Mouse (Mus musculus) left cerebral cortex, postnatal 4 days (tissue): ENCODE measurements around the gene Slc16a4. TPM values are rescaled to one million over a fixed set of nuclear protein-coding genes. Genes with fewer than 3 reads are reported as not detected.
A peak's percentile ranks its signal among the peaks of the same experiment; 100 is the strongest.

Experiments used
- DNase-seq: peaks from one replicate; pipeline ENCODE4 v3.0.0-alpha.2; 2022
- intact Hi-C: fragments of 180-260 bp; cut with DNase I; formaldehyde crosslinking; loops from one replicate; pipeline ENCODE4 v1.15.1; 2025
- total RNA-seq, 2 experiments: library from RNA; stranded (reverse); gene quantifications; 2 replicates each; pipeline ENCODE4 v1.2.3; 2021

Gene Slc16a4
- total RNA-seq, 2 experiments from 2014 or later = 1.0 to 1.3 TPM

DNA sequence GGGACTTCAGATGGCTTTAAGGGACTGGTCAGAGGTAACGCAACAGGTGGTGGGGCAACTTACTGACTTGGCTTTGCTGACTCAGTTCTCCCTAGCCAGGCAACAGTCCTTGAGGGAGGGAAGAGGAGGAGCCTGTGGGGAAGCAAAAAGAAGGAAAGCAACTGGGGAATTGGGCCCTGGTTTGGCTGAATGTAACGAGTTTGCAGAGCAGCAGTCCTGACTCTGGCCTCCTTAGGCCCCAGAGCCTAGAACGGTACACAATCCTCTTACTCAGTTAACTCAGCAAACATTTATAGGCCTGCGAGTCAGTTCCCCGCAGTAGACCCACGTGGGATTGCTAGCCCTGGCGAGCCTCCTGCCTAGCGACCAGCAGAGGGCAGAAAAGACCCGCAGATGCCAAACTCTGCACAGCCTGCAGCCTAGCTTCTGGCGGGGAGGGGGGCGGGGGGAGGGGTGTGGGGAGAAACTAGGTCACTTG, 66.0 kb downstream of the Slc16a4 start:
- DNase-seq = peak; percentile 83
- intact Hi-C loops = loop anchor here (2.0 kb wide), 1 partner anchor 104 kb away; no protein-coding TSS in a partner anchor

DNA sequence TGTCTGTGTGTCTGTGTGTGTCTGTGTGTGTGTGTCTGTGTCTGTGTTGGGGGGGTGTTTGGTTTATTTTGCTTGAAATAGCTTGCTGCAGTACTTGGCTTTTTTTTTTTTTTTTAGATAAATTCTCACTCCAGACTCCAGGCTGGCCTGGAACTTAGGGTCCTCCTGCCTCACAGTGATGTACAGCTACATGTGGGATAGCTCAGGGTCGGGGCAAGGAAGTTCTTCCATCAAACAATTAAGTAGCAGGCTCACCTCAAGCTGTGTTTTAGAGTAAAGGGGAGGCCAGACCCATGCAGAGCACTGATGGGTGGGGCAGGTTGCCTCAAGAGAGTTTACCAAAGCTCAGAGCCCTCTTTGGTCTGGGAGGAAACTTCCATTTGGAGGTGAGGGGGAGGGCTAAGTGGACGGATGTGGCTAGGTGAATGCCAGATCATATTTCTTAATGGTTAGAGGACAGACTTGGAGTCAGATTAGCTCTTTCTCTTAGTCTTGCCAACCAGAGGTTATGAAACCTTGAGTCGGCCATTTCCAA, 66.7 kb downstream of the Slc16a4 start:
- intact Hi-C loops = loop anchor here (2.0 kb wide), 1 partner anchor 103 kb away; no protein-coding TSS in a partner anchor
- DNase-seq = no peak

DNA sequence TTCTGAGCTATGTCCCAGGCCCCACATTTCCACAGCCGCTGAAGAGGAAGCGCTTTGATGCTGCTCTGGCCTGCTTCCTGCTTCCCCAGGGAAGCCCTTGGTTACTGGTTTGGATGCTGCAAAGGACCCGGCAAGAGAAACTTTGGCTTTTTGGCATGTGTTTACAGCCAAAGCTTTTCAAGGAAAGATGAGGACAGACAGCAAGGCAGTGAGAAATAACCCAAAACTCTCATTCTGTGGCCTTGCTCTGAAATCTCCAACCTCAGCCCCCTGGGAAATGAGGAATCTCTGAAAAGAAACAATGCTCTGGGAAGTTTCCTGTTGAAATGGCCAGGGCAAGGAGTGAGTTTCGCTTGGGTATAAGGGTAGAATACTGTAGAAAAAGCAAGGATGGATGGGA, 69.3 kb downstream of the Slc16a4 start:
- DNase-seq = no peak
- intact Hi-C loops = no loop called here

Other genes starting within 250 kb of the Slc16a4 start
- gene Kcna2, start 190.1 kb upstream of the Slc16a4 start, total RNA-seq = 10 to 100 TPM; 21.6 to 21.8 TPM
- gene Kcna10, start 108.2 kb upstream of the Slc16a4 start, total RNA-seq = under 1 TPM in 1 of 2 experiments, not detected in 1; 0.54 TPM
- not detected for gene Cym, start 69.5 kb upstream of the Slc16a4 start, total RNA-seq
- not detected for gene A630076J17Rik, start 60.6 kb upstream of the Slc16a4 start, total RNA-seq
- gene Prok1, start 51.5 kb upstream of the Slc16a4 start, total RNA-seq = not detected
- 10 to 100 TPM; 57.9 to 64.0 TPM for gene Lamtor5, start 12.4 kb upstream of the Slc16a4 start, total RNA-seq
- gene Rbm15, start 42.4 kb downstream of the Slc16a4 start, total RNA-seq = 10 to 100 TPM; 24.3 to 24.6 TPM
- 10 to 100 TPM; 21.2 to 25.8 TPM for gene Kcnc4, start 168.3 kb downstream of the Slc16a4 start, total RNA-seq
- gene Slc6a17, start 226.8 kb downstream of the Slc16a4 start, total RNA-seq = 100 to 1,000 TPM; 152 to 153 TPM